Mouse (Mus musculus) testis, adult 2 months (tissue): ENCODE results near the gene Axin2. TPM values are rescaled to one million over a fixed set of nuclear protein-coding genes. Genes with fewer than 3 reads are reported as not detected.

Experiments used
- H3K27ac ChIP-seq: fragments of 200-500 bp; 2 replicates; pipeline ENCODE4 v1.5.1; 2012; ENCODE audit warnings: low read depth, low read length; ENCODE audit not compliant: control insufficient read depth, insufficient read depth
- H3K27me3 ChIP-seq: fragments of 200-500 bp; 2 replicates; pipeline ENCODE4 v1.6.1; 2012; ENCODE audit warnings: mild to moderate bottlenecking, low read length, moderate library complexity; ENCODE audit not compliant: control insufficient read depth, insufficient read depth
- H3K36me3 ChIP-seq: fragments of 200-500 bp; 2 replicates; pipeline ENCODE4 v1.6.1; 2012; ENCODE audit warnings: mild to moderate bottlenecking, low read length; ENCODE audit not compliant: control insufficient read depth, insufficient read depth
- H3K4me1 ChIP-seq: fragments of 200-500 bp; 2 replicates; pipeline ENCODE4 v1.6.1; 2012; ENCODE audit warnings: low read length; ENCODE audit not compliant: control insufficient read depth, insufficient read depth
- H3K4me3 ChIP-seq: fragments of 200-500 bp; 2 replicates; pipeline ENCODE4 v1.5.1; 2012; ENCODE audit warnings: low read depth, mild to moderate bottlenecking, low read length, moderate library complexity, mixed read lengths; ENCODE audit not compliant: control insufficient read depth
- CTCF ChIP-seq: fragments of 200-500 bp; IDR thresholded peaks from 2 replicates; pipeline ENCODE4 v1.5.1; 2012; ENCODE audit warnings: low read depth, mild to moderate bottlenecking, inconsistent platforms, low read length, moderate library complexity; ENCODE audit not compliant: control insufficient read depth, insufficient read depth, insufficient replicate concordance
- POLR2A ChIP-seq: fragments of 200-500 bp; IDR thresholded peaks from 2 replicates; pipeline ENCODE4 v1.6.1; 2012; ENCODE audit warnings: low read depth, mild to moderate bottlenecking, inconsistent platforms, low read length, moderate library complexity; ENCODE audit not compliant: control insufficient read depth
- polyA plus RNA-seq: library from polyadenylated mRNA; depleted of rRNA; stranded (reverse); fragments of >200 nt; gene quantifications from 2 replicates; pipeline ENCODE4 v1.2.3, GENCODE M21; 2012

Axin2 gene
- polyA plus RNA-seq, 1 experiment = 1.9 TPM

- no peak overlapping the region for H3K27ac ChIP-seq
- TF ChIP-seq CTCF (no peak), POLR2A (no peak)
- H3K36me3 ChIP-seq = no peaks in the 10 kb centered on the region
Measured at GRCm38 (mm10) chr11:108955943-108956342, 35.8 kb downstream of the Axin2 start.

GRCm38 (mm10) chr11:108958349-108958748 is 38.2 kb downstream of the Axin2 start:
- TF ChIP-seq POLR2A (no peak), CTCF (no peak)
- Histone ChIP-seq H3K27me3 (no peaks in the 10 kb centered on the region), H3K36me3 (no peaks in the 10 kb centered on the region), H3K4me3 (no peak overlapping the region), H3K27ac (no peak overlapping the region), H3K4me1 (no peaks in the 10 kb centered on the region; the same call in 1 of the 2 replicates)

More at GRCm38 (mm10) chr11:108955943-108956342, 35.8 kb downstream of the Axin2 start:
- Histone ChIP-seq H3K4me3 (no peak overlapping the region), H3K4me1 (no peaks in the 10 kb centered on the region; the same call in 1 of the 2 replicates), H3K27me3 (no peaks in the 10 kb centered on the region)

GRCm38 (mm10) chr11:108959196-108959595 is 39.0 kb downstream of the Axin2 start:
- Histone ChIP-seq H3K27ac (no peak overlapping the region), H3K4me1 (peaks cover 3% of the 10 kb centered on the region), H3K36me3 (no peaks in the 10 kb centered on the region), H3K27me3 (no peaks in the 10 kb centered on the region), H3K4me3 (no peak overlapping the region)
- TF ChIP-seq CTCF = no peak
- TF ChIP-seq POLR2A = no peak

DNA sequence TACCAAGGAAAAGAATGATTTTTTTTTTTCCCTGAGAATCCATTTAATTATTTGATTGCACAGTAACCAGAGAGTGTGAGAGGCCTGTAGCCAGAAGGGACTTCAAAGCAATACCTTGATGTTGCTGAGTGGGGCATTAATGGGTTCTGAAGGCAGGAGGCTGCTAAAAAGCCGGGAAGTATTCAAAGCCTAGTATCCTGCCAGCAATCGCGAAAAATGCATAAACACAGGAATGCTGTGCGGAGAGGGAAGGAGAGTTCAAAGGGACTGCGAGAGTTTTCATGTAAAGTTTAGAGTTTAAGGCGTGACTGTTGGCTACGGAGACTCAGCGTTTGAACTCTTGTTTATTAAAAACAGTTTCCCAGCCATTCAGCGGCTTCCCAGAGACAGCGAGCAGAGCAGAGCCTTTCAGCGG is 41.5 kb downstream of the Axin2 start:
- TF ChIP-seq CTCF = no peak
- TF ChIP-seq POLR2A = no peak
- H3K36me3 ChIP-seq = no peaks in the 10 kb centered on the region
- no peak overlapping the region for H3K4me3 ChIP-seq
- no peak overlapping the region for H3K27ac ChIP-seq
- no peaks in the 10 kb centered on the region for H3K27me3 ChIP-seq
- H3K4me1 ChIP-seq = peaks cover 4% of the 10 kb centered on the region

- Histone ChIP-seq H3K27me3 (no peaks in the 10 kb centered on the region), H3K4me3 (no peak overlapping the region; the same call in 1 of the 2 replicates), H3K4me1 (peaks cover 4% of the 10 kb centered on the region), H3K27ac (no peak overlapping the region), H3K36me3 (no peaks in the 10 kb centered on the region)
- TF ChIP-seq POLR2A (no peak), CTCF (no peak)
Measured at GRCm38 (mm10) chr11:108963476-108964232, 43.5 kb downstream of the Axin2 start.

GRCm38 (mm10) chr11:108965740-108966139 is 45.6 kb downstream of the Axin2 start:
- Histone ChIP-seq H3K27ac (no peak overlapping the region), H3K36me3 (no peaks in the 10 kb centered on the region), H3K4me3 (no peak overlapping the region), H3K4me1 (peaks cover 4% of the 10 kb centered on the region), H3K27me3 (no peaks in the 10 kb centered on the region)
- TF ChIP-seq POLR2A (no peak), CTCF (no peak)

- Histone ChIP-seq H3K36me3 (no peaks in the 10 kb centered on the region), H3K27ac (no peak overlapping the region), H3K4me3 (no peak overlapping the region), H3K4me1 (peaks cover 6% of the 10 kb centered on the region), H3K27me3 (no peaks in the 10 kb centered on the region)
- TF ChIP-seq POLR2A = no peak
- TF ChIP-seq CTCF = no peak
Measured at GRCm38 (mm10) chr11:108973459-108973858, 53.3 kb downstream of the Axin2 start.

DNA sequence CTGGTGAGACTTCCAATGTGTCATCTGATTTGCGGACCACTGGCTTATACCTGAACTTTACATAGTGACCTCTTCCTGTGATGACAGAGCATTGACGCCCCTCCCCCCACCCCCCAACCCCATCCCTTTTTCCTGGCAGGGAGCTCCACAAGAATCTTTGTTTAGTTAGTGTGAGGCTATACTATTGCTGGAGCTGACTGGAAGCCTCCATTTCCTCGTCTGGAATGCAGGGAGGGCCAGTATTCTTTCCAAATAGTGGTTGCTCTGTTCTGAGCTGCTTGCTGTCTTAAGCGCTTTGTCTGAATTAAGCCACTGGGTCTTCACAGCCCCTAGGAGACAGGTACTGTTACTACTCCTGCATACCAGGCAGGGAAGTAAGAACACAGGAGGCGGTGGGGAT is 53.7 kb downstream of the Axin2 start:
- Histone ChIP-seq H3K36me3 (no peaks in the 10 kb centered on the region), H3K4me1 (peaks cover 6% of the 10 kb centered on the region), H3K27ac (no peak overlapping the region), H3K27me3 (no peaks in the 10 kb centered on the region), H3K4me3 (no peak overlapping the region)
- TF ChIP-seq POLR2A (no peak), CTCF (no peak)
